ENCODE assay signal across 7 mouse cellular contexts in genomic region chr11:98788139-98788538, GRCm38 (mm10). TPM values are rescaled to one million over a fixed set of nuclear protein-coding genes. Genes with fewer than 3 reads are reported as not detected.
DNase-seq lines count a peak whose midpoint lies in the region; ATAC-seq and TF ChIP-seq lines count a peak whose summit lies in the region.

No protein-coding gene starts in this region.

- H3K79me2 ChIP-seq in liver, adult 2 months (ENCODE audit: control insufficient read depth, insufficient read depth, low read length): no peaks in the 10 kb centered on the region
- no peaks in the 10 kb centered on the region for H3K79me2 ChIP-seq in myocyte (ENCODE audit: control insufficient read depth, insufficient read depth)

- no peak for DNase-seq in liver, adult 2 months (ENCODE audit: extremely low read depth, low read depth, low spot score)
- no peak for DNase-seq in liver
- DNase-seq in intestine, embryonic 14.5 days (ENCODE audit: low spot score): no peak
- DNase-seq in left cerebral cortex, postnatal 14 days (ENCODE audit: low spot score in 2 of 2): no peak

- no peak for TF ChIP-seq CTCF in liver, adult 2 months (IDR thresholded peaks at IDR 0.05; ENCODE audit: low read depth, low read length)

- intact Hi-C loops in left cerebral cortex, postnatal 14 days (cut with DNase I): loop anchor here (5.0 kb wide), 1 partner anchor 71 kb away; no protein-coding TSS in a partner anchor

- peak overlapping the region; percentile 69 for H3K9ac ChIP-seq in liver, adult 2 months (ENCODE audit: low read depth, low read length)
- no peak overlapping the region for H3K9ac ChIP-seq in forebrain, embryonic 12.5 days
- no peak overlapping the region for H3K9ac ChIP-seq in intestine, embryonic 14.5 days (ENCODE audit: low read length)

- no peaks in the 10 kb centered on the region for H3K27me3 ChIP-seq in liver, adult 2 months (ENCODE audit: control insufficient read depth, insufficient read depth, low read length)
- no peaks in the 10 kb centered on the region for H3K27me3 ChIP-seq in forebrain, embryonic 12.5 days
- H3K27me3 ChIP-seq in intestine, embryonic 14.5 days (replicated peaks; ENCODE audit: control insufficient read depth, insufficient read depth, low read length): no peaks in the 10 kb centered on the region
- H3K27me3 ChIP-seq in myocyte (ENCODE audit: control insufficient read depth, insufficient read depth, insufficient read length): no peaks in the 10 kb centered on the region

- H3K36me3 ChIP-seq in liver, adult 2 months (ENCODE audit: control insufficient read depth, insufficient read depth, low read length): no peaks in the 10 kb centered on the region
- H3K36me3 ChIP-seq in forebrain, embryonic 12.5 days (replicated peaks): no peaks in the 10 kb centered on the region
- H3K36me3 ChIP-seq in intestine, embryonic 14.5 days (ENCODE audit: control insufficient read depth, insufficient read depth, low read length): no peaks in the 10 kb centered on the region
- no peaks in the 10 kb centered on the region for H3K36me3 ChIP-seq in myocyte (ENCODE audit: control insufficient read depth, insufficient read depth)

- peaks cover 27% of the 10 kb centered on the region for H3K4me1 ChIP-seq in liver, adult 2 months (ENCODE audit: control insufficient read depth, insufficient read depth, low read length)
- H3K4me1 ChIP-seq in forebrain, embryonic 12.5 days: peaks cover 60% of the 10 kb centered on the region
- peaks cover 45% of the 10 kb centered on the region for H3K4me1 ChIP-seq in intestine, embryonic 14.5 days (replicated peaks; ENCODE audit: control insufficient read depth, insufficient read depth, low read length)

- H3K9me3 ChIP-seq in forebrain, embryonic 12.5 days: no peaks in the 10 kb centered on the region
- no peaks in the 10 kb centered on the region for H3K9me3 ChIP-seq in intestine, embryonic 14.5 days (ENCODE audit: control insufficient read depth, low read length)

- H3K4me3 ChIP-seq in liver, adult 2 months (ENCODE audit: insufficient read depth, low read depth, low read length): no peak overlapping the region
- H3K4me3 ChIP-seq in forebrain, embryonic 12.5 days (replicated peaks): no peak overlapping the region
- H3K4me3 ChIP-seq in intestine, embryonic 14.5 days (ENCODE audit: low read depth, low read length): no peak overlapping the region
- H3K4me3 ChIP-seq in myocyte: peak overlapping the region; percentile 35

- ATAC-seq in forebrain, embryonic 12.5 days (ENCODE audit: low FRiP score): no peak
- ATAC-seq in intestine, embryonic 14.5 days (replicated peaks; ENCODE audit: low FRiP score, low TSS enrichment, low read depth): no peak
- no peak for ATAC-seq in monocyte, adult 5-6 weeks (replicated peaks; ENCODE audit: insufficient number of reproducible peaks, low FRiP score, low TSS enrichment, poor library complexity, severe bottlenecking)

- H3ac ChIP-seq in myocyte (ENCODE audit: control insufficient read depth, insufficient read length): no peak overlapping the region

- no peak overlapping the region for H3K4me2 ChIP-seq in forebrain, embryonic 12.5 days
- no peak overlapping the region for H3K4me2 ChIP-seq in intestine, embryonic 14.5 days (ENCODE audit: low read length)
- H3K4me2 ChIP-seq in myocyte (ENCODE audit: low read depth): peak overlapping the region; percentile 95

- TF ChIP-seq POLR2A in liver, adult 2 months (IDR thresholded peaks at IDR 0.05; ENCODE audit: extremely low read depth, insufficient read depth, low read length): no peak
- TF ChIP-seq POLR2A in myocyte (IDR thresholded peaks at IDR 0.05; ENCODE audit: insufficient read length, low read depth): no peak

- WGBS in liver, adult 2 months: 88% methylated on average over 5 of the region's 5 CpGs
- WGBS in forebrain, embryonic 12.5 days: 88% methylated on average over 5 of the region's 5 CpGs
- 93% methylated on average over 5 of the region's 5 CpGs for WGBS in intestine, embryonic 14.5 days

- peak overlapping the region; percentile 93 for H3K27ac ChIP-seq in liver, adult 2 months (replicated peaks; ENCODE audit: insufficient read depth, low read depth, low read length)
- peak overlapping the region; percentile 71; the same call in 1 of the 2 replicates for H3K27ac ChIP-seq in forebrain, embryonic 12.5 days
- H3K27ac ChIP-seq in intestine, embryonic 14.5 days (ENCODE audit: low read depth): 0 out of 2 replicates have a peak overlapping the region, but pooled peaks have one; percentile 1

TF ChIP-seq in myocyte, 11 proteins besides CTCF, POLR2A, EP300 and RAD21:
- TF ChIP-seq SRF (IDR thresholded peaks at IDR 0.05; ENCODE audit: control insufficient read depth, insufficient read length, low read depth): no peak

RNA-seq across cellular contexts. Expression of gene Msl1, which starts 7.2 kb away (rescaled TPM):
- total RNA-seq in liver, adult 2 months (2014; rRNA removed): 15.5 and 17.7 TPM in 2 replicates
- polyA plus RNA-seq in liver, adult 2 months (2012; rRNA removed): 17.0 and 17.2 TPM in 2 replicates
- 39.3 and 39.9 TPM in 2 replicates for polyA plus RNA-seq in forebrain, embryonic 12.5 days (2016; fragmentation: Nextera tagmentation; extraction: Ambion mirVana)
- 17.5 and 19.1 TPM in 2 replicates for polyA plus RNA-seq in intestine, embryonic 14.5 days (2014; fragmentation: Nextera tagmentation; extraction: Ambion mirVana)
- 35.6 TPM for polyA plus RNA-seq in myocyte (2012; fragmentation: generic; extraction: Trizol)
- 100 to 1,000 TPM; 168 to 170 TPM for total RNA-seq in left cerebral cortex, postnatal 14 days (2021)
- total RNA-seq in monocyte, adult 5-6 weeks (2017): 108 to 125 TPM (median 112 TPM) in 3 replicates

RNA-seq across cellular contexts. Expression of gene Nr1d1, which starts 13.0 kb away (rescaled TPM):
- 19.0 and 45.4 TPM in 2 replicates for total RNA-seq in liver, adult 2 months (2014; rRNA removed)
- polyA plus RNA-seq in liver, adult 2 months (2012; rRNA removed): 75.4 and 106 TPM in 2 replicates
- 2.1 and 2.2 TPM in 2 replicates for polyA plus RNA-seq in forebrain, embryonic 12.5 days (2016; fragmentation: Nextera tagmentation; extraction: Ambion mirVana)
- polyA plus RNA-seq in intestine, embryonic 14.5 days (2014; fragmentation: Nextera tagmentation; extraction: Ambion mirVana): 2.5 and 2.8 TPM in 2 replicates
- polyA plus RNA-seq in myocyte (2012; fragmentation: generic; extraction: Trizol): 49.1 TPM
- total RNA-seq in left cerebral cortex, postnatal 14 days (2021): 10 to 100 TPM; 82.0 to 85.4 TPM
- total RNA-seq in monocyte, adult 5-6 weeks (2017): 0.68 to 4.7 TPM (median 1.9 TPM) in 3 replicates

RNA-seq across cellular contexts. Expression of gene Casc3, which starts 16.6 kb away (rescaled TPM):
- 3.6 and 6.6 TPM in 2 replicates for total RNA-seq in liver, adult 2 months (2014; rRNA removed)
- 11.2 and 12.5 TPM in 2 replicates for polyA plus RNA-seq in liver, adult 2 months (2012; rRNA removed)
- polyA plus RNA-seq in forebrain, embryonic 12.5 days (2016; fragmentation: Nextera tagmentation; extraction: Ambion mirVana): 63.2 and 67.4 TPM in 2 replicates
- 34.5 and 37.3 TPM in 2 replicates for polyA plus RNA-seq in intestine, embryonic 14.5 days (2014; fragmentation: Nextera tagmentation; extraction: Ambion mirVana)
- polyA plus RNA-seq in myocyte (2012; fragmentation: generic; extraction: Trizol): 22.1 TPM
- total RNA-seq in left cerebral cortex, postnatal 14 days (2021): 10 to 100 TPM; 53.1 to 54.6 TPM
- total RNA-seq in monocyte, adult 5-6 weeks (2017): 47.5 to 51.5 TPM (median 49.5 TPM) in 3 replicates

RNA-seq across cellular contexts. Expression of gene Thra, which starts 47.7 kb away (rescaled TPM):
- total RNA-seq in liver, adult 2 months (2014; rRNA removed): 5.5 and 8.9 TPM in 2 replicates
- 13.6 and 14.9 TPM in 2 replicates for polyA plus RNA-seq in liver, adult 2 months (2012; rRNA removed)
- polyA plus RNA-seq in forebrain, embryonic 12.5 days (2016; fragmentation: Nextera tagmentation; extraction: Ambion mirVana): 53.4 and 59.8 TPM in 2 replicates
- polyA plus RNA-seq in intestine, embryonic 14.5 days (2014; fragmentation: Nextera tagmentation; extraction: Ambion mirVana): 60.7 and 63.8 TPM in 2 replicates
- 68.9 TPM for polyA plus RNA-seq in myocyte (2012; fragmentation: generic; extraction: Trizol)
- total RNA-seq in left cerebral cortex, postnatal 14 days (2021): 1,000 to 10,000 TPM in 1 of 2 experiments, 100 to 1,000 TPM in 1; 962 to 1,004 TPM
- 3.4 to 5.4 TPM (median 4.3 TPM) in 3 replicates for total RNA-seq in monocyte, adult 5-6 weeks (2017)

RNA-seq across cellular contexts. Expression of gene Rapgefl1, which starts 48.4 kb away (rescaled TPM):
- 0.13 and 0.18 TPM in 2 replicates for total RNA-seq in liver, adult 2 months (2014; rRNA removed)
- polyA plus RNA-seq in liver, adult 2 months (2012; rRNA removed): 1.4 and 1.9 TPM in 2 replicates
- polyA plus RNA-seq in forebrain, embryonic 12.5 days (2016; fragmentation: Nextera tagmentation; extraction: Ambion mirVana): 1.5 and 1.6 TPM in 2 replicates
- 1.5 and 2.2 TPM in 2 replicates for polyA plus RNA-seq in intestine, embryonic 14.5 days (2014; fragmentation: Nextera tagmentation; extraction: Ambion mirVana)
- polyA plus RNA-seq in myocyte (2012; fragmentation: generic; extraction: Trizol): 3.5 TPM
- 100 to 1,000 TPM; 141 to 143 TPM for total RNA-seq in left cerebral cortex, postnatal 14 days (2021)
- total RNA-seq in monocyte, adult 5-6 weeks (2017): not detected in 3 replicates

Comparison
In these comparisons a context has a peak if more than half of its experiments do, and no peak if none do; other contexts are left out.
1. H3K27ac ChIP-seq: peak in every context shown above with its lines; median percentile 93 in liver, adult 2 months; 71 in forebrain, embryonic 12.5 days; 1 in intestine, embryonic 14.5 days.
2. RNA of gene Nr1d1, which starts 13.0 kb away (polyA plus RNA-seq): 75.4 to 106 TPM in liver, adult 2 months and 49.1 TPM in myocyte (single experiment); 2.5 to 2.8 TPM in intestine, embryonic 14.5 days and 2.1 to 2.2 TPM in forebrain, embryonic 12.5 days; every median in the first group is over 10 times any median in the second.